Mouse (Mus musculus) gastrocnemius, postnatal 25 days (tissue): ENCODE results near the gene 0610010K14Rik. TPM values are rescaled to one million over a fixed set of nuclear protein-coding genes. Genes with fewer than 3 reads are reported as not detected.

ENCODE experiments used
- DNase-seq: peaks from one replicate; pipeline ENCODE4 v3.0.0; 2022
- total RNA-seq, 2 experiments: library from RNA; stranded (reverse); gene quantifications; 1 replicate in 1 of 2; 2 replicates in 1 of 2; pipeline ENCODE4 v1.2.3; 2021

0610010K14Rik gene
- total RNA-seq, 2 experiments from 2014 or later = 26.9 to 36.2 TPM

GRCm38 (mm10) chr11:70215301-70215700, 22.4 kb downstream of the 0610010K14Rik start:
- no peak for DNase-seq

- no peak for DNase-seq
Measured at GRCm38 (mm10) chr11:70214856-70215209, 22.9 kb downstream of the 0610010K14Rik start.

- no peak for DNase-seq
Measured at GRCm38 (mm10) chr11:70214191-70214855, 23.4 kb downstream of the 0610010K14Rik start.

GRCm38 (mm10) chr11:70213736-70214135, 24.0 kb downstream of the 0610010K14Rik start:
- no peak for DNase-seq

GRCm38 (mm10) chr11:70212896-70213295, 24.8 kb downstream of the 0610010K14Rik start:
- DNase-seq = no peak

- no peak for DNase-seq
Measured at GRCm38 (mm10) chr11:70212423-70212822, 25.3 kb downstream of the 0610010K14Rik start, which contains the start of gene Slc16a11. Gene Slc16a11 (plus strand): TSS chr11:70212752.

GRCm38 (mm10) chr11:70211972-70212371, 25.7 kb downstream of the 0610010K14Rik start:
- DNase-seq = no peak

GRCm38 (mm10) chr11:70210681-70211080, 27.0 kb downstream of the 0610010K14Rik start:
- DNase-seq = no peak

- DNase-seq = no peak
Measured at GRCm38 (mm10) chr11:70208778-70209388, 28.8 kb downstream of the 0610010K14Rik start.

- DNase-seq = no peak
Measured at GRCm38 (mm10) chr11:70207283-70207682, 30.4 kb downstream of the 0610010K14Rik start.

GRCm38 (mm10) chr11:70206801-70207200, 30.9 kb downstream of the 0610010K14Rik start:
- DNase-seq = no peak

GRCm38 (mm10) chr11:70201691-70202090, 36.0 kb downstream of the 0610010K14Rik start:
- DNase-seq = peak; percentile 62

GRCm38 (mm10) chr11:70200036-70200608, 37.6 kb downstream of the 0610010K14Rik start:
- no peak for DNase-seq

- no peak for DNase-seq
Measured at GRCm38 (mm10) chr11:70199107-70199506, 38.6 kb downstream of the 0610010K14Rik start.

- DNase-seq = no peak
Measured at GRCm38 (mm10) chr11:70198332-70198731, 39.4 kb downstream of the 0610010K14Rik start.

GRCm38 (mm10) chr11:70193354-70194285, 44.1 kb downstream of the 0610010K14Rik start:
- no peak for DNase-seq

- no peak for DNase-seq
Measured at GRCm38 (mm10) chr11:70192157-70192556, 45.6 kb downstream of the 0610010K14Rik start.

GRCm38 (mm10) chr11:70191188-70191587, 46.5 kb downstream of the 0610010K14Rik start:
- DNase-seq = no peak

GRCm38 (mm10) chr11:70189319-70190134, 48.2 kb downstream of the 0610010K14Rik start:
- no peak for DNase-seq
